Mouse (Mus musculus) embryo, embryonic 11 days (tissue): ENCODE data around the gene Nckap5.

Experiments used
- DNase-seq: peaks from one replicate; pipeline ENCODE4 v3.0.0-alpha.2; 2015

Nckap5 gene

GRCm38 (mm10) chr1:126693585-126693984 lies 137.0 kb downstream of the Nckap5 start:
- DNase-seq, result no peak

- DNase-seq, result no peak
These were observed 142.0 kb downstream of the Nckap5 start for GRCm38 (mm10) chr1:126688593-126688992.

GRCm38 (mm10) chr1:126686678-126687077 lies 143.9 kb downstream of the Nckap5 start:
- DNase-seq, result no peak

- peak; percentile 40 for DNase-seq
These were observed 146.8 kb downstream of the Nckap5 start for GRCm38 (mm10) chr1:126683621-126684445.

GRCm38 (mm10) chr1:126681773-126682172 lies 148.8 kb downstream of the Nckap5 start:
- peak; percentile 34 for DNase-seq

GRCm38 (mm10) chr1:126679348-126679747 lies 151.3 kb downstream of the Nckap5 start:
- no peak for DNase-seq

- no peak for DNase-seq
These were observed 153.3 kb downstream of the Nckap5 start for GRCm38 (mm10) chr1:126677280-126677679.

GRCm38 (mm10) chr1:126676769-126677168 lies 153.8 kb downstream of the Nckap5 start:
- no peak for DNase-seq

- no peak for DNase-seq
These were observed 155.5 kb downstream of the Nckap5 start for GRCm38 (mm10) chr1:126675142-126675541.

GRCm38 (mm10) chr1:126673238-126673637 lies 157.4 kb downstream of the Nckap5 start:
- DNase-seq, result no peak

- DNase-seq, result no peak
These were observed 160.1 kb downstream of the Nckap5 start for GRCm38 (mm10) chr1:126670507-126670906.

GRCm38 (mm10) chr1:126660098-126660999 lies 170.2 kb downstream of the Nckap5 start:
- DNase-seq, result peak; percentile 60

- DNase-seq, result no peak
These were observed 171.9 kb downstream of the Nckap5 start for GRCm38 (mm10) chr1:126658731-126659130.

- DNase-seq, result no peak
These were observed 174.4 kb downstream of the Nckap5 start for GRCm38 (mm10) chr1:126656246-126656645.

- DNase-seq, result no peak
These were observed 178.5 kb downstream of the Nckap5 start for GRCm38 (mm10) chr1:126652085-126652484.

GRCm38 (mm10) chr1:126650806-126651205 lies 179.8 kb downstream of the Nckap5 start:
- DNase-seq, result no peak

- DNase-seq, result no peak
These were observed 187.8 kb downstream of the Nckap5 start for GRCm38 (mm10) chr1:126642751-126643150.

GRCm38 (mm10) chr1:126639463-126639862 lies 191.1 kb downstream of the Nckap5 start:
- no peak for DNase-seq

- DNase-seq, result no peak
These were observed 193.1 kb downstream of the Nckap5 start for GRCm38 (mm10) chr1:126637515-126637914.

GRCm38 (mm10) chr1:126626206-126626605 lies 204.4 kb downstream of the Nckap5 start:
- no peak for DNase-seq

- no peak for DNase-seq
These were observed 208.6 kb downstream of the Nckap5 start for GRCm38 (mm10) chr1:126622036-126622435.

- DNase-seq, result no peak
These were observed 213.0 kb downstream of the Nckap5 start for GRCm38 (mm10) chr1:126617464-126618041.

GRCm38 (mm10) chr1:126616964-126617363 lies 213.6 kb downstream of the Nckap5 start:
- DNase-seq, result no peak
